Mouse (Mus musculus): ENCODE data around the gene Snrpd3.
"Not testable (repeated sequence)": the region's sequence is repeated elsewhere in the genome, so short reads cannot be mapped to it uniquely, and the experiment has no call there.

Snrpd3 gene

GRCm38 (mm10) chr10:75501641-75502040 lies 15.7 kb upstream of the Snrpd3 start:
- DNase-seq (ENCODE audit: low read depth, low spot score): no peak

GRCm38 (mm10) chr10:75503692-75504091 lies 13.7 kb upstream of the Snrpd3 start:
- no peak for DNase-seq (ENCODE audit: low read depth, low spot score)

GRCm38 (mm10) chr10:75504234-75505129 lies 12.9 kb upstream of the Snrpd3 start:
- DNase-seq (ENCODE audit: low read depth, low spot score): no peak

- no peak for DNase-seq (ENCODE audit: low read depth, low spot score)
Observed at GRCm38 (mm10) chr10:75505130-75505495, 12.2 kb upstream of the Snrpd3 start.

- DNase-seq (ENCODE audit: low read depth, low spot score): not testable (repeated sequence)
Observed at GRCm38 (mm10) chr10:75505928-75506327, 11.4 kb upstream of the Snrpd3 start.

- DNase-seq (ENCODE audit: low read depth, low spot score): no peak
Observed at GRCm38 (mm10) chr10:75510446-75510845, 6.9 kb upstream of the Snrpd3 start.

GRCm38 (mm10) chr10:75511060-75511459 lies 6.3 kb upstream of the Snrpd3 start:
- no peak for DNase-seq (ENCODE audit: low read depth, low spot score)

- no peak for DNase-seq (ENCODE audit: low read depth, low spot score)
Observed at GRCm38 (mm10) chr10:75511897-75512296, 5.5 kb upstream of the Snrpd3 start.

- no peak for DNase-seq (ENCODE audit: low read depth, low spot score)
Observed at GRCm38 (mm10) chr10:75512796-75513195, 4.6 kb upstream of the Snrpd3 start.

GRCm38 (mm10) chr10:75513306-75514067 lies 3.9 kb upstream of the Snrpd3 start:
- DNase-seq (ENCODE audit: low read depth, low spot score): no peak

GRCm38 (mm10) chr10:75514361-75514760 lies 3.0 kb upstream of the Snrpd3 start:
- DNase-seq (ENCODE audit: low read depth, low spot score): no peak

GRCm38 (mm10) chr10:75515216-75516037 lies 1.9 kb upstream of the Snrpd3 start:
- no peak for DNase-seq (ENCODE audit: low read depth, low spot score)

- DNase-seq (ENCODE audit: low read depth, low spot score): no peak
Observed at GRCm38 (mm10) chr10:75516038-75516723, 1.2 kb upstream of the Snrpd3 start.

GRCm38 (mm10) chr10:75516724-75517072 lies 653 bp upstream of the Snrpd3 start:
- DNase-seq (ENCODE audit: low read depth, low spot score): peak; percentile 3

GRCm38 (mm10) chr10:75517758-75518143 lies 400 bp downstream of the Snrpd3 start, which contains the start of gene Gucd1:
Gene Gucd1, minus strand, starts transcription at chr10:75517972.
- DNase-seq (ENCODE audit: low read depth, low spot score): peak; percentile 93

- no peak for DNase-seq (ENCODE audit: low read depth, low spot score)
Observed at GRCm38 (mm10) chr10:75520581-75520980, 3.2 kb downstream of the Snrpd3 start.

- DNase-seq (ENCODE audit: low read depth, low spot score): no peak
Observed at GRCm38 (mm10) chr10:75521643-75522042, 4.3 kb downstream of the Snrpd3 start.

GRCm38 (mm10) chr10:75525450-75525849 lies 8.1 kb downstream of the Snrpd3 start:
- DNase-seq (ENCODE audit: low read depth, low spot score): not testable (repeated sequence)

GRCm38 (mm10) chr10:75530322-75530721 lies 13.0 kb downstream of the Snrpd3 start:
- DNase-seq (ENCODE audit: low read depth, low spot score): no peak

GRCm38 (mm10) chr10:75531532-75532090 lies 14.3 kb downstream of the Snrpd3 start:
- no peak for DNase-seq (ENCODE audit: low read depth, low spot score)

- no peak for DNase-seq (ENCODE audit: low read depth, low spot score)
Observed at GRCm38 (mm10) chr10:75534216-75534615, 16.9 kb downstream of the Snrpd3 start.

Data from brain, embryonic 18.5 days (tissue).